Mouse (Mus musculus) regulatory T cell (primary cell): ENCODE data around the gene Psg17.
"Not testable (repeated sequence)": the region's sequence is repeated elsewhere in the genome, so short reads cannot be mapped to it uniquely, and the experiment has no call there.

Source experiments
- in situ Hi-C: fragments of 300-600 bp; cut with MboI, MseI; formaldehyde crosslinking; loops from one replicate; pipeline ENCODE4 v1.15.1; 2025; ENCODE audit warnings: high pct_unique_total_duplicates

Psg17 gene

GRCm38 (mm10) chr7:18821507-18821906 lies at the start of gene Psg17:
Gene Psg17 (minus strand): TSS chr7:18821607.
- in situ Hi-C loops, result no loop called here

- in situ Hi-C loops, result loop anchor here (25.0 kb wide), 1 partner anchor 659 kb away; no protein-coding TSS in a partner anchor
Measured at GRCm38 (mm10) chr7:18871031-18871430, 49.6 kb upstream of the Psg17 start, which contains the start of gene Pglyrp1. Gene Pglyrp1 (plus strand): TSS chr7:18871331.

- in situ Hi-C loops, result loop anchor here (25.0 kb wide), 1 partner anchor 656 kb away; no protein-coding TSS in a partner anchor
Measured at GRCm38 (mm10) chr7:18868491-18868890, 47.1 kb upstream of the Psg17 start.

GRCm38 (mm10) chr7:18862801-18863200 lies 41.4 kb upstream of the Psg17 start:
- in situ Hi-C loops, result loop anchor here (5.0 to 25.0 kb wide), 2 partner anchors 106 to 650 kb away; no protein-coding TSS in a partner anchor

- in situ Hi-C loops, result loop anchor here (25.0 kb wide), 1 partner anchor 646 kb away; no protein-coding TSS in a partner anchor
Measured at GRCm38 (mm10) chr7:18858310-18858916, 37.0 kb upstream of the Psg17 start.

DNA sequence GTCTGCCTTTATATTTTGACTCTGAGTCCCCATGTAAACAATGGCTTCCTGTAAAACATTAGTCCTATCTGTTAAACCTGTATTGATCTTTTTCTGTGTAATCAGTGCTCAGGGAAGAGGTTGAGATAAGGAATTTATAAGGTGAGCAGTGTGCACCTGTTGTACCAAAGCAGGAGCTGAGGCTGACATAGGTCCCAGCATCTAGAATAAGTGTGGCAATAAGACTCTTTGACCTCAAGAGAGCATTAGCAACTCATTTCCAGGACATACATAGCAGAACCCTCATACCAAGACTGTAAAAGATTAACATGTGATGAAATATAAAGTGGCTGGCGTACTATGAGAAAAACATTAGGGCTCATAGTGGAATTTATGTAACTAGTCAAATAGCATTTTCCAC lies 27.0 kb upstream of the Psg17 start:
- in situ Hi-C loops, result no loop called here

DNA sequence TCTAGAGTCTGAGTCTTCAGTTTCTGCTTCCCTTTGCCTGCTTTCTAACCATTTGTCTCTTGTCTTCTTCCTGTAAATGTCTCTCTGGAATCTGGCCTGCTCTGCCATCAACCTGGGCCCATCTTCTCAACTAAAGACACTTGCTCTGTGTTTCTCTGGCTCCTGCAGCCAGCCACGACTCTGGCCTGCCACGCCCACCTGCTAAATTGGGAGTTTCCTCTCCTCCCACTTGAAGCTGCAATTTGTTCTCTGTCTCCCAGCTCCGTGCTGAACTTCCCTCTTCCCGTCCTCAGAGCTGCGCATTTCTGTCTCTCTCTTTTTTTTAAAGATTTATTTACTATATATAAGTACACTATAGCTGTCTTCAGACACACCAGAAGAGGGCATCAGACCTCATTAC lies 23.4 kb upstream of the Psg17 start:
- in situ Hi-C loops, result no loop called here

DNA sequence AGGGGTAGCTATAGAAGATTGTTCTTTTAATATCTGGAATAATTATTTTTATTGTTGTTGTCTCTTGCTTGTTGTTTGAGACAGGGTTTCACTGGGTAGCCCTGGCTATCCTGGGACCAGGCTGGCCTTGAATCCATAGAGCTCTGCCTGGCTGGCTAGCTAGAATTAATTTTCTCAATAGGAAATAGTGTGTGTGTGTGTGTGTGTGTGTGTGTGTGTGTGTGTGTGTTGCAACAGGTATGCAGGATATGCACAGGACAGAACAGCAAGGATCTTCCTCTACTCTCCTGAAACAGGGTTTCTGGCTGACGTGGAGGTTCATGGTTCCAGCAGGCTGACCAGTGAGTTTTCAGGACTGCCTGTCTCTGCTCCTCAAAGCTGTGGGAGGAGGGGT lies 19.8 kb upstream of the Psg17 start:
- in situ Hi-C loops, result no loop called here

DNA sequence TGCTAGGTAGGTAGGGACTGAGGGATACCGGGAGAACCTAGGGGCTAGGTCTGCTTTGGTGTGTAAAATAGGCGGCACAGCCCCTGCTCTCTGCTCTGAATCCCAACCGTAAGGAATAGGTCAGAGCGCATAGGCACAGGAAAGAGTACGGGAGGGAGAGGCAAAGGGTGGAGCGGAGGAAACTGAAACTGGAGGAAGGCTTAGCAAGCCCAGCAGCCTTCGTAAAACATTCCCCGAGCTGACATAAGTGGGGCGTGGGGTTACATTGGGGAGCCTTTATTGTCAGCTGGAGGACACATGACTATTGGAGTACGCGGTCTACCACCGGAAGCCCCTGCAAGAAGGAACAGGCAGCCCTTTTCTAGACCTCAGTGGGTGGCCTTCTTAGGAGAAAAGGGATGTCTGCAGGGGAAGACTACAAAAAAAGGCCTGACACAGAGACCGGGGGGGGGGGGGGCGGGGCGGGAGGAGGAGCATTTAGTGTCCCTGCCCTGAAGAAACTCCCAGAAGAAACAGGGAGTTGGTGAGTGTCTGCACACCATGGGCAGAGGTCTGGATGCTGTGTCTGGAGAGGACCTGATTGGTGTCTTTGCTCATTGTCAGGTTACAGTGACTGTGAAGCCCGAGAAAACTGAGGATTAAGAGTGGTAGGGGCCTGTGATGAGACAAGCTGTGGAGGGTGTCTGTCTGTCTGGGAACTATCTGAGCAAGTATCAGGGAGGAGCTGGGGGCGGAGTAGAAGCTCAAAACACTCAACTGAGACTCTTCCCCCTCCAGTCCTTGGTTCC lies 19.2 kb upstream of the Psg17 start:
- in situ Hi-C loops, result no loop called here

- in situ Hi-C loops, result no loop called here
Measured at GRCm38 (mm10) chr7:18839865-18840264, 18.5 kb upstream of the Psg17 start, which contains the start of gene Mill2. Gene Mill2 (plus strand): TSS chr7:18839966.

GRCm38 (mm10) chr7:18832298-18832697 lies 10.9 kb upstream of the Psg17 start:
- in situ Hi-C loops, result no loop called here

DNA sequence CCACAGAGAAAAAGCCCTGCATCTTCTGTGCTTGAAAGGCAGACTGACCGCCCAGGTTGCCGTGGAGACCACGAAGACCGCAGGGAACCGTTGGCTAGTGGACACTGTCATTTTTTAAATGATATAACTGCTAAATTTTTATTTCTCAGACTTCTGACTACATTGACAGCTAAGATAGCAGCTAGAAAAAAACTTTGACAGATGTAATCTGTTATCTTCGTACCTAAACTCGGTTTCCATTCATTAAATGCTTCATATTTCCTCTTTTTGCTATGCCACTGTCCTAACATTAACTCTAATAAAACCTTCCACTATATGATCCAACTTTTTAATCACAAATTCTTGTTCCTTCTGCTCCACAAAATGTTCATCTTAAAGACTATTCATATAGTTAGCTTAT lies 8.1 kb upstream of the Psg17 start:
- in situ Hi-C loops, result no loop called here

DNA sequence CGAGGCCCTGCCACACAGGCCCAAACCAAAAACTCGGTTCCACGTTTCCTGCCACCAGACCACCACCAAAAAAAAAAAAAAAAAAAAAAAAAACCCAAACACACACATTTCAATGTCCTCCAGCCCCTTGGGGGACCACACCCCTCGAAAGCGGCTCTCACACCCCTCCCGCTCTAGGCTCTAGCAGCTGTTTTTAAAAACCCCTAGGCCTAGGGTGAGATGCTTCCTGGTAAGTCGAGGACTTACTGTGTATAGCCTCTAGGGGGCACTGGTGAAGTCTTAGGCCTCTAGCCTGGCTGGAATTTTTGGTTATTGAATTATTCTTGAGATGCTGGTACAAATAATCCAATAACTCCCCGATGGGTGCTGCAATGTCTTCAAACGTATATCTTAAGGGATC lies 7.2 kb upstream of the Psg17 start:
- in situ Hi-C loops, result no loop called here

- in situ Hi-C loops, result no loop called here
Measured at GRCm38 (mm10) chr7:18827792-18828546, 6.6 kb upstream of the Psg17 start.

- in situ Hi-C loops, result loop anchor here (5.0 kb wide), 1 partner anchor 1721 kb away; no protein-coding TSS in a partner anchor
Measured at GRCm38 (mm10) chr7:18818301-18818700, 3.1 kb downstream of the Psg17 start.

DNA sequence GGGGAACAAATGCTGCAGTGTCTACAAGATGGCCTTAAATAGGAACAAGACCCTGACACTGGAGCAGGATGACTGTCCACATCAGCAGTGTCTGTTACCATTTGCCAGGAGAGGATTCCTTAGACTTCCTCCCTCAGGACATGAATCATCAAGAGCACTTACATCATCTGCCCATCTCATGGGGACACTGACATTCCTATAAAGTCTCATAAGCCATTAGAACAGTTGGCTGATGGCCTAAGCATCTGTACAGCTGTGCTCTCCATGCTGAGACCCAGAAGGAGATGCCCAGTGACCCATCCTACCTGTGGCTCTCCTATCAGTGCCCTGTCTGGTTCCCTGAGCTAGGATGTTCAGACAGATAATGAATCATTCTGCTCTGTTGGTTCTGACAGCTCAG lies 17.9 kb downstream of the Psg17 start:
- in situ Hi-C loops, result no loop called here

GRCm38 (mm10) chr7:18799129-18799528 lies 22.3 kb downstream of the Psg17 start:
- in situ Hi-C loops, result no loop called here

GRCm38 (mm10) chr7:18798420-18798819 lies 23.0 kb downstream of the Psg17 start, which contains the start of gene Psg19:
Gene Psg19 (minus strand): TSS chr7:18798520.
- in situ Hi-C loops, result no loop called here

DNA sequence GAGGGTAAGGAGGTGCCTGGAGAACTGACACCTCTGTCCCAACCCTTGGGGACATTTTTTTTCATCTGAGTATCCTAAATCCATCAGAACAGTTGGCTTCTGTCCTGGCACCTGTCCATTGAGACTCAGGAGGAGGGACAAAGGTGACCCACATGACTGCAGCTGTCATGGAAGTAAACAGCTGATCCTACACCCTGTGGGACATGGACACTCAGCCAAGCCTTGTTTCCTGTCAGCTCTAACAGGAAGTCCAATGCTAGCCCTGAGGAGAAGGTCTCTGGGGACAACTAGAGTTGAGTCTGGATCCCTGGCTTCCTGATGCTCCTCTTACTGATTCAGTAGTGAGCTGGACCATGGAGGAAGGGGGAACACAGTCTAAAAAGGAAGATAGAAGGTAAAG lies 30.7 kb downstream of the Psg17 start:
- in situ Hi-C loops, result not testable (repeated sequence)

GRCm38 (mm10) chr7:18781301-18781700 lies 40.1 kb downstream of the Psg17 start:
- in situ Hi-C loops, result not testable (repeated sequence)

DNA sequence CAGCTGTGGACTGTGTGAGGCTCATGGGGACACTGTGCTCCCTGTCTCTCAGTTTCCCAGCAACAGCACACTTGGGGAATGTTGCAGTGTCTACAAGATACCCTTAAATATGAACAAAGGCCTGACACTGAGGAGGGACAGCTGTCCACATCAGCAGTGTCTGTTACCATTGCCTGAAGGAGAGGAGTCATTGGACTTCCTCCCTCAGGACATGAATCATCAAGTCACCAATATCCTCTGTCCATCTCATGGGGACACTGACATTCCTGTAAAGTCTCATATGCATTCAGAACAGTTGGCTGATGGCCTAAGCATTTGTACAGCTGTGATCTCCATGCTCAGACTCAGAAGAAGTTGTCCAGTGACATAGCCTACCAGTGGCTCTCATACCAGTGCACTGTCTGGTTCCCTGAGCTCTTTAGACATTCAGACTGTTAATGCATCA lies 42.0 kb downstream of the Psg17 start:
- in situ Hi-C loops, result no loop called here
